Mouse (Mus musculus) left cerebral cortex, postnatal 14 days (tissue): ENCODE data around the gene Myog. TPM values are rescaled to one million over a fixed set of nuclear protein-coding genes. Genes with fewer than 3 reads are reported as not detected.

Experiments
- DNase-seq, 2 experiments: peaks; one replicate each; pipeline ENCODE4 v3.0.0; 2021 to 2022; ENCODE audit warnings: low spot score in 2 of 2, mixed read lengths in 1 of 2
- intact Hi-C: fragments of 180-260 bp; cut with DNase I; formaldehyde crosslinking; loops from one replicate; pipeline ENCODE4 v1.15.1; 2025
- total RNA-seq, 2 experiments: library from RNA; stranded (reverse); gene quantifications; 2 replicates each; pipeline ENCODE4 v1.2.3; 2021

The Myog gene
- total RNA-seq, 2 experiments from 2014 or later = not detected

DNA sequence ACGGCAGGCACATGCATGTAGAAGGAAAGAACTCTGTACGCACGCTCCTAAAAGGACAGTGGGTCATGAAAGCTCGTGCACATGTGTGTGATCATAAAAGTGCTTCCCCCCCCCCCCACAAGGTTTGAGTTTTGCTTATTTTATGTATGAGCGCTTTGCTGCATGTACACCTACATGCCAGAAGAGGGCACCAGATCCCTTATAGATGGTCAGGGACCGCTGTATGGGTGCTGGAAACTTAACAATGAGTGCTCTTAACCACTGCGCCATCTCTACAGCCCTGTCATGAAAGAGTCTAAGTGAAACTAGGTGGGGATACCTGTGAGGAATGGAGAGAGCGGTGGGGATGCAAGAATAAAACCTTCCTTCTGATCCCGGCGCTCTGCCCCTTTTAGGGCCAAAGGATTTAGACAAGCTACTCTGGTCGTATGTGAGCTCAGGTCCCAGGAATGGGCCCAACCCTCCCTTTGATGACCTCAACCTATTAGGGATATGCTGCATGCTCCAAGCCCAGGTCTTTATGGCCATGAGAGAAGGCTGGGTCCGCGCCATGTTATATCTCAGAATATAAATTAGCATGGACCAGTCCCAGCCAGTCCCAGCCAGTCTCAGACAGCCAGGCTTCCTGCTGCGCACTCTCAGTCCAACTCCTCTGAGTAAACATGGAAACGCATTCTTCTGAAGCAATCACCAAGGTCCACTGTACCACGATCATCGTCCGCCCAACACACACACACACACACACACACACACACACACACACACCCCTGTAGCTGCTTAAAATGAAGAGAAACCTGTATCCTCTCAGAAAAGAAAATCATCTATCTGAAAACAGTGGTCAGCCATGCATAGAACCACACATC is 50.2 kb downstream of the Myog start:
- intact Hi-C loops = no loop called here
- no peak for DNase-seq

- intact Hi-C loops = no loop called here
- DNase-seq = no peak
These were observed 52.0 kb downstream of the Myog start for GRCm38 (mm10) chr1:134341641-134342277.

Other genes starting within 250 kb of the Myog start
- 10 to 100 TPM; 14.6 to 17.5 TPM for gene Btg2, start 210.9 kb upstream of the Myog start, total RNA-seq
- gene Chit1, start 178.7 kb upstream of the Myog start, total RNA-seq = under 1 TPM; 0.38 to 0.42 TPM
- gene Chil1, start 107.8 kb upstream of the Myog start, total RNA-seq = 1 to 10 TPM; 5.9 to 6.9 TPM
- gene Mybph, start 96.5 kb upstream of the Myog start, total RNA-seq = not detected
- gene Adora1, start 54.6 kb upstream of the Myog start, total RNA-seq = 100 to 1,000 TPM; 169 to 185 TPM
- gene Ppfia4, start 42.9 kb downstream of the Myog start, total RNA-seq = 10 to 100 TPM; 55.0 to 61.6 TPM
- 10 to 100 TPM; 67.6 to 95.0 TPM for gene Tmem183a, start 72.0 kb downstream of the Myog start, total RNA-seq
- gene 4933406M09Rik, start 96.0 kb downstream of the Myog start, total RNA-seq = not detected
- gene Cyb5r1, start 115.6 kb downstream of the Myog start, total RNA-seq = 10 to 100 TPM; 15.9 TPM
- gene Adipor1, start 125.4 kb downstream of the Myog start, total RNA-seq = 10 to 100 TPM; 63.4 to 66.2 TPM
- gene Klhl12, start 165.5 kb downstream of the Myog start, total RNA-seq = 10 to 100 TPM; 35.4 to 37.1 TPM
- 10 to 100 TPM; 30.1 to 32.3 TPM for gene Rabif, start 204.7 kb downstream of the Myog start, total RNA-seq